Mouse (Mus musculus) hindbrain, embryonic 13.5 days (tissue): ENCODE measurements around the gene Olfr1410. TPM values are rescaled to one million over a fixed set of nuclear protein-coding genes. Genes with fewer than 3 reads are reported as not detected.

Experiments
- ATAC-seq: fragments of 200-750 bp; cut with Nextera tagmentation; 2 replicates; pipeline ENCODE4 v1.8.0; 2017; ENCODE audit warnings: moderate TSS enrichment; ENCODE audit not compliant: low FRiP score
- H3K27ac ChIP-seq: fragments of 300-500 bp; sonication (generic); 2 replicates; pipeline ENCODE4 v1.5.1; 2015; ENCODE audit warnings: inconsistent platforms, mild to moderate bottlenecking, moderate library complexity
- H3K27me3 ChIP-seq: fragments of 300-500 bp; sonication (generic); 2 replicates; pipeline ENCODE4 v1.6.1; 2015; ENCODE audit warnings: mild to moderate bottlenecking, inconsistent platforms
- H3K36me3 ChIP-seq: fragments of 300-500 bp; sonication (generic); 2 replicates; pipeline ENCODE4 v1.6.1; 2015; ENCODE audit warnings: mild to moderate bottlenecking, inconsistent platforms
- H3K4me1 ChIP-seq: fragments of 300-500 bp; sonication (generic); replicated peaks from 2 replicates; pipeline ENCODE4 v1.6.1; 2015; ENCODE audit warnings: inconsistent platforms
- H3K4me2 ChIP-seq: fragments of 300-500 bp; sonication (generic); 2 replicates; pipeline ENCODE4 v1.6.1; 2015; ENCODE audit warnings: inconsistent platforms, mild to moderate bottlenecking, moderate library complexity
- H3K4me3 ChIP-seq: fragments of 300-500 bp; sonication (generic); 2 replicates; pipeline ENCODE4 v1.5.1; 2015; ENCODE audit warnings: mild to moderate bottlenecking, inconsistent platforms
- H3K9ac ChIP-seq: fragments of 300-500 bp; sonication (generic); 2 replicates; pipeline ENCODE4 v1.6.1; 2015; ENCODE audit warnings: mild to moderate bottlenecking, inconsistent platforms
- H3K9me3 ChIP-seq: fragments of 300-500 bp; sonication (generic); 2 replicates; pipeline ENCODE4 v1.6.1; 2016; ENCODE audit warnings: inconsistent platforms
- WGBS: fragments of 180-500 bp; shearing (Covaris S2); methylation state at CpG from one replicate; pipeline ENCODE4 v1.1.7; 2015; 5-methylcytosine and 5-hydroxymethylcytosine counted together
- polyA plus RNA-seq: library from polyadenylated mRNA; unstranded; fragments of >200 nt; fragmentation: Nextera tagmentation; extraction: Ambion mirVana; gene quantifications from 2 replicates; pipeline ENCODE4 v1.2.1, GENCODE M21; 2015

Olfr1410 gene
- not detected in 2 replicates for polyA plus RNA-seq

DNA sequence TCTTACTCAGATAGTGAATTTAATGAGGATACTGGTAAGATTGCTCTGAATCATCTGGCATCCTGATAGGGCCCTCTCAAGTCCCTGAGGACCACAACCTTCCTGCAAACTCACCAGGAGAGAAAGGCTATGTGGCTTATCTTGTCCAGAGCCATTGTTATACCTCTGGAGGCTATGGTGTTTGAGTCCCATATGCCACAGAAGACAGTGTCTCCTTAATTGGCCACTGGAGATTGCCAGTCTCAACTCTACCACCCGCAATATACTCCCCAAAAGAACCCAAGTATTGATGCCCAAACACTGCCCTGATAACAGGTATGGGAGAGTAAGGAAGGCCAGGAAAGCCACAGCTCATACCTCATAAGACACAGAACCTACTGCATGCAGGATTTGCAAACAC lies at the start of gene Olfr1410:
Olfr1410 (plus strand) TSS at position 301 of the 400 bp plus-strand sequence.
- Histone ChIP-seq H3K4me1 (no peaks in the 10 kb centered on the region), H3K4me3 (no peak within 1 kb of the TSS), H3K27ac (no peak within 1 kb of the TSS), H3K27me3 (no peaks in the 10 kb centered on the region), H3K9me3 (no peaks in the 10 kb centered on the region), H3K9ac (no peak within 1 kb of the TSS), H3K36me3 (no peaks in the 10 kb centered on the region), H3K4me2 (no peak within 1 kb of the TSS)
- ATAC-seq, result no peak
- 95% methylated on average over 1 of the region's 1 CpGs for WGBS

DNA sequence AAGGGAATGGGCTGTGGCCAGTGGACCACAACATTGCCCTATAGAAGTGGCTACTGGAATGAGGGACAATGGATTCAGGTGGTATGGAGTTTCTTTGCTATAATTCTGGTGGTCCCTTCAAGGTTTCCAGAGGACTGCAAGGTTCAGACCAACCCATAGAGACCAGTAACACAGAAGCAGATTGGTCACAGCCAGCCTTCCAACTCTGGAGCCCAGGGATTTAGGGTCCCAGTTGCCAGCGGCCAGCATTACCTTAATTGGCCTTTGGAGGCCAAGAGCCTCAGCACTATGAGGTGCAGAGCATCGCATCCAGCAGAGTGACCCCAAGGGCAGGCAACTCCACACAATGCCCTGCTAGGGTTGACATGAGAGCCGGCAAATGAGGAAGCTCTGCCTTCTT lies 34.6 kb upstream of the Olfr1410 start, which contains the start of gene Olfr1413:
Olfr1413 (plus strand) TSS at position 301 of the 400 bp plus-strand sequence.
- ATAC-seq, result no peak
- 82% methylated on average over 3 of the region's 3 CpGs for WGBS
- H3K9me3 ChIP-seq, result no peaks in the 10 kb centered on the region
- no peak within 1 kb of the TSS for H3K9ac ChIP-seq
- H3K36me3 ChIP-seq, result no peaks in the 10 kb centered on the region
- H3K4me2 ChIP-seq, result no peak within 1 kb of the TSS
- no peak within 1 kb of the TSS for H3K27ac ChIP-seq
- H3K4me3 ChIP-seq, result no peak within 1 kb of the TSS
- no peaks in the 10 kb centered on the region for H3K4me1 ChIP-seq
- H3K27me3 ChIP-seq, result no peaks in the 10 kb centered on the region

DNA sequence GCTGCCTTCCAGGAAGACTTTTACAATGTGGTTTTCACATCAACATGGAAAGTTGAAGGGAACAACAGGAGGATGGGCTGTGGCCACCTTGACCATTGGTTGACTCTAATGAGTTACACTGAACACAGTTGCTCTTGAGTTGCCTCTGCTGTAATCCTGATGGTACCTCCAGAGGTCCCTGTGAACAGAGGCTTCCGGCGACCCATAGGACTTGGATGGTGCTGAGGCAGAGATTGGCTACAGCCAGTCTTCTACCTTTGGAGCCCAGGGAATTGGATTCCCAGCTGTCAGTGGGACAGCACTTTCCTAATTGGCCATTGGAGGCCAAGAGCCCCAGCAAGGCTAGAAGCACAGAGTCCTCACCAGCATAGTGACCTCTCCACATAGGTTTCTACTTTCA lies 20.1 kb upstream of the Olfr1410 start, which contains the start of gene Olfr1412:
Olfr1412 (plus strand) TSS at position 301 of the 400 bp plus-strand sequence.
- Histone ChIP-seq H3K9me3 (no peaks in the 10 kb centered on the region), H3K27me3 (no peaks in the 10 kb centered on the region)
- WGBS, result 91% methylated on average over 2 of the region's 2 CpGs

DNA sequence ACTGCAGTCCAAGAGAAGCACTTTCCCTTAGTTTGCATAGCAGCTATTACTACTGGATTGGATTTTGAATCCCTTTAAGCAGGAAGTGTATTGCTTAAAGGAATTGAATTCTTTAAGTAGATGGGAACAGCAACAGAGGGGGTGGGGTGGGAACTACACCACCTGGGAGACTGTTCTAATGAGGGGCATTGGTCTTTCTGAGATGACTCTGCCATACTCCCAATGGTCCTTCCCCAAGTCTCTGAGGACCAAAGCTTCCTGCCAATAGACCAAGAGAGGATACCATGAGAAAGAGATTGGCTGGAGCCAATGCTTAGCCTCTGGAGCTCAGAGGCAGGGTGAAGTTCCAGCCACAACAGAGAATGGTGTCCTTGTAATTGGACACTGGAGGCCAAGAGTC lies 11.5 kb upstream of the Olfr1410 start, which contains the start of gene Olfr1411:
Olfr1411 (plus strand) TSS at position 301 of the 400 bp plus-strand sequence.
- Histone ChIP-seq H3K9me3 (no peaks in the 10 kb centered on the region), H3K36me3 (no peaks in the 10 kb centered on the region), H3K9ac (no peak within 1 kb of the TSS), H3K4me2 (no peak within 1 kb of the TSS), H3K4me1 (no peaks in the 10 kb centered on the region), H3K27me3 (no peaks in the 10 kb centered on the region), H3K4me3 (no peak within 1 kb of the TSS), H3K27ac (no peak within 1 kb of the TSS)
- no peak for ATAC-seq

More for the DNA sequence above, 20.1 kb upstream of the Olfr1410 start, which contains the start of gene Olfr1412:
- H3K4me3 ChIP-seq, result no peak within 1 kb of the TSS
- no peak within 1 kb of the TSS for H3K4me2 ChIP-seq
- no peaks in the 10 kb centered on the region for H3K36me3 ChIP-seq
- no peaks in the 10 kb centered on the region for H3K4me1 ChIP-seq
- no peak within 1 kb of the TSS for H3K9ac ChIP-seq
- H3K27ac ChIP-seq, result no peak within 1 kb of the TSS
- no peak for ATAC-seq

DNA sequence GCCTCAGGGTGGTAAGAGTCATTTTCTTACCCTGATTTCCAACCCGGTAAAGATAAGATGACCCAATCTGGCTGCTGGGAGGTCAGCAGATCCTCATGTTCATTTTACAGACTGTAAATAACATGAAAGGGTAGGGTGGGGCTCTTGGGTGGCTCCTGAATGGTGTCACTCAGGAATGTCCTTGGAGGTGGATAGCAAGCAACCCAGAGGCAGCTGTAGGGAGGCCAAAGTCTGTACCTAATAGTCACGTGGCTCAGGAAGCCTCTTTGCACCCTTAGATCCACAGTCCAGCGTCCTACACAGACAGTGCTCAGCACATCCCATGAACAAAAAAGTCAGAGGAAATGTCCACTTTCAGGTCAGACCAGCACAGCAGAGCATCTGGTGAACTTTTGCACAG lies 9.6 kb upstream of the Olfr1410 start:
- H3K36me3 ChIP-seq, result no peaks in the 10 kb centered on the region
- H3K4me2 ChIP-seq, result no peak overlapping the region
- H3K4me1 ChIP-seq, result no peaks in the 10 kb centered on the region
- whole genome bisulfite sequencing, result 88% methylated on average over 3 of the region's 3 CpGs
- H3K9ac ChIP-seq, result no peak overlapping the region
- H3K4me3 ChIP-seq, result no peak overlapping the region
- ATAC-seq, result no peak
- no peaks in the 10 kb centered on the region for H3K27me3 ChIP-seq
- no peaks in the 10 kb centered on the region for H3K9me3 ChIP-seq
- H3K27ac ChIP-seq, result no peak overlapping the region

DNA sequence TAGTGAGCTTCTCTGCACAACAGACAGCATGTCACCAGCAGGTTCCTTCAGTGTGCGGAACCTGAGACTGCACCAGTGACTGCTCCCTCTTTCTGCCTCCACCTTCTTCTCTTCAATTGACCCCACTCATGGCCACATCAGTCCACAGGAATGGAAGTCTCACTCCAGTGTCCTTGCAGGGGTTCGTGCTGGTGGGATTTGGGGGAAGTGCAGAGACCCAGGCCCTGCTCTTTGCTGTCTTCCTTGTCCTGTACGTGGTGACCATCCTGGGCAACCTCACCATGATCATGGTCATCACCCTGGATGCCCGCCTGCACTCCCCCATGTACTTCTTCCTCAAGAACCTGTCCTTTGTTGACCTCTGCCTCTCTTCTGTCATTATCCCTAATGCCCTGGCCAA lies 2.1 kb downstream of the Olfr1410 start:
- H3K9me3 ChIP-seq, result no peaks in the 10 kb centered on the region
- no peak overlapping the region for H3K4me2 ChIP-seq
- ATAC-seq, result no peak
- H3K27me3 ChIP-seq, result peaks cover 10% of the 10 kb centered on the region; the same call in 1 of the 2 replicates
- H3K36me3 ChIP-seq, result no peaks in the 10 kb centered on the region
- no peak overlapping the region for H3K4me3 ChIP-seq
- H3K4me1 ChIP-seq, result no peaks in the 10 kb centered on the region
- WGBS, result 78% methylated on average over 4 of the region's 4 CpGs
- H3K27ac ChIP-seq, result no peak overlapping the region
- no peak overlapping the region for H3K9ac ChIP-seq

DNA sequence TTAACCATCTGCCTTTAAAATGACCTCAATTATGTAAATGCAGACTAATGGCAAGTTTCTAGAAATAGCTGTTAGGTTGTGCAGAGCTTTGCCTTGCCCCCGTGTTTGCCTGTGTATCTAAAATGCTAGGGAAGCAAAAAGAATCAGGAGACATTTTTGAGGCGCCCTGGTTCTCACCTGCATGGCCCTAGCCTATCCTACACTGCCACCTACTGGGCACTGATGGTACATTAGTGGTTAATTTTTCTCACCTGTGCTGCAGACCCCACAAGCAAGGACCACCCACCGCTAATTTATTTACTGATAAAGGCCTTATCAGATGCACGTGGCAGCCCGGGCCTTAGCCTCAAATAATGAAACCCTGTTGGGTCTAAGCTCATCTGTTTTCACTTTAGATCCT lies 5.4 kb downstream of the Olfr1410 start:
- 11% methylated on average over 5 of the region's 5 CpGs for WGBS
- ATAC-seq, result no peak
- Histone ChIP-seq H3K9ac (no peak overlapping the region), H3K27ac (no peak overlapping the region), H3K27me3 (peaks cover 10% of the 10 kb centered on the region; the same call in 1 of the 2 replicates), H3K4me3 (no peak overlapping the region), H3K4me2 (no peak overlapping the region), H3K4me1 (no peaks in the 10 kb centered on the region), H3K36me3 (no peaks in the 10 kb centered on the region), H3K9me3 (no peaks in the 10 kb centered on the region)

DNA sequence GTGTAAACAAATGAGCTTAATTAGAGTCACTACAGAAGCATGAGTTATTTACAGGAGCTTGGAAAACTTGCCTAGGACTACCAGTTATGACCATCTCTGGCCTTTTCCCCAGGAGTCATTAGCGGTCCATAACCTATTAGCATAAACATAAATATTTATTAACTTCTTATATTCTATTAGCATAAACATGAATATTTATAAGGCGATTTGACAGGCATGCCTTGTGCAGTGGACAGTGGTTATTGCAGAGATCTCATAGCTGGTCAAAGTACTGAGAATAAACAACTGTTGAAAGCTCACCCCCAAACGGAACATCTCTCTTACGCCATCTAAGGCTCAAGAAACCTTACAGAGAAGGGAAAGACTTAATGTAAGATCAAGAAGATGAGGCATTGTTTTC lies 7.6 kb downstream of the Olfr1410 start:
- H3K27me3 ChIP-seq, result peaks cover 14% of the 10 kb centered on the region; the same call in 1 of the 2 replicates
- H3K27ac ChIP-seq, result no peak overlapping the region
- H3K4me2 ChIP-seq, result no peak overlapping the region
- H3K36me3 ChIP-seq, result no peaks in the 10 kb centered on the region
- H3K9me3 ChIP-seq, result no peaks in the 10 kb centered on the region
- no peak overlapping the region for H3K9ac ChIP-seq
- no peaks in the 10 kb centered on the region for H3K4me1 ChIP-seq
- ATAC-seq, result no peak
- H3K4me3 ChIP-seq, result no peak overlapping the region
- WGBS, result 28% methylated on average over 4 of the region's 4 CpGs

DNA sequence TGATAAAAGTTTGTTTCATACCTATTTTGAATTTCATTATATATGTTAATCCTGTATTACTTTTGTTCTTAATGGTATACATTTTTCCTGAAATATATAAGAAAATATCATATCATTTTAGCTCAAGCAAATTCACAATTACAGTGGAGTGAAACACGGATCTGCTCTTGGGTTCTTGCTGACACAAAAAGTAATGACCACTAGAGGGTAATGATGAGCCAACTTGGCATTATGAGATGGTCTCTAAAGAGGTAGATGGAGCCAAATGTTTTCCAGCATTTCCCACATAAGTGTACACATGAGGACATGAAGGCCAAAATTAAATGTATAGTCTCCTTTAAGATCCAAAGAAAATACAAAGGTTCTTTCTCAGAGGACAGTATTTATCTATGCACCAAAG lies 8.9 kb downstream of the Olfr1410 start:
- no peak for ATAC-seq
- Histone ChIP-seq H3K9me3 (no peaks in the 10 kb centered on the region), H3K27me3 (peaks cover 17% of the 10 kb centered on the region; the same call in 1 of the 2 replicates), H3K27ac (no peak overlapping the region), H3K9ac (no peak overlapping the region), H3K4me2 (no peak overlapping the region), H3K4me3 (no peak overlapping the region), H3K36me3 (no peaks in the 10 kb centered on the region), H3K4me1 (no peaks in the 10 kb centered on the region)
- 19% methylated on average over 1 of the region's 1 CpGs for WGBS

DNA sequence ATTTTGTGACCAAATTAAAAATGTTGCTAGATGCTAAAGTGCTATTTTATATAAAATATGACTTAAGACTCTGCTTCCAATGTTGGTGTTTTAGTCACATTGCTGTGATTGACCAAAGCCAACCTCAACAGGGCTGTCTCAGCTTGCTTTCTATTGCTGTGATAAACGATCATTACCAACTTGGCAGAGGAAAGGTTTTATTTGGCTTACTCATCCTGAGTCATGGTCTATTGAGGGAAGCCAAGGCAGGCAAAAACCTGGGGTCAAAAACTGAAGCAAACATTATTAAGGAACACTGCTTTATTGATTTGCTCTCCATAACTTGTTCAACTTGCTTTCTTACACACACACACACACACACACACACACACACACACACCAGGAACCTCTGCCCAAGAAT lies 10.5 kb downstream of the Olfr1410 start:
- Histone ChIP-seq H3K4me1 (no peaks in the 10 kb centered on the region), H3K27me3 (peaks cover 21% of the 10 kb centered on the region; the same call in 1 of the 2 replicates), H3K27ac (no peak overlapping the region), H3K36me3 (no peaks in the 10 kb centered on the region), H3K9me3 (no peaks in the 10 kb centered on the region), H3K4me3 (no peak overlapping the region), H3K4me2 (no peak overlapping the region), H3K9ac (no peak overlapping the region)
- ATAC-seq, result no peak
- WGBS, result 94% methylated on average over 1 of the region's 1 CpGs

DNA sequence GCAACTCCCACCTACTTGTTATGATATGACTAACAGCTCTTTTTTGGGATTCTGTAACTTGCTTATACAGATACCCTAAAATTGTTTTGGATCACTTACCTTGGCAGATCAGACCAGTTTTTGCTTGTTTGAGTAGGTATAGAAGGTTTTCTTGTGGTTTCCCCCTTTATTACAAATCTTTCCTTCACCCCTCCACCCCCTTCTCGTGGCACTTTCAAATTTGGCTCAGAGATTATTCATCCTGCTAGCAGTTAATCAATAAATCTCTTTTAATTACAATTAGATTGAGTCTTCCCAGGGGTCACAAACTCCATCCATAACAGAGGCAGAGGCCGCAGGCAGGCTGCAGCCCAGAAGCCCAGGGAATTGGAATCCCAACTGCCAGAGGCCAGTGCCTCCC lies 11.9 kb downstream of the Olfr1410 start, which contains the start of gene Olfr12:
Olfr12 (plus strand) TSS at position 301 of the 400 bp plus-strand sequence.
- no peaks in the 10 kb centered on the region for H3K9me3 ChIP-seq
- H3K27me3 ChIP-seq, result peaks cover 10% of the 10 kb centered on the region; the same call in 1 of the 2 replicates
- 46% methylated on average over 2 of the region's 2 CpGs for WGBS
- no peak for ATAC-seq
- H3K9ac ChIP-seq, result no peak within 1 kb of the TSS
- no peaks in the 10 kb centered on the region for H3K36me3 ChIP-seq
- H3K27ac ChIP-seq, result no peak within 1 kb of the TSS
- H3K4me2 ChIP-seq, result no peak within 1 kb of the TSS
- no peak within 1 kb of the TSS for H3K4me3 ChIP-seq
- no peaks in the 10 kb centered on the region for H3K4me1 ChIP-seq

DNA sequence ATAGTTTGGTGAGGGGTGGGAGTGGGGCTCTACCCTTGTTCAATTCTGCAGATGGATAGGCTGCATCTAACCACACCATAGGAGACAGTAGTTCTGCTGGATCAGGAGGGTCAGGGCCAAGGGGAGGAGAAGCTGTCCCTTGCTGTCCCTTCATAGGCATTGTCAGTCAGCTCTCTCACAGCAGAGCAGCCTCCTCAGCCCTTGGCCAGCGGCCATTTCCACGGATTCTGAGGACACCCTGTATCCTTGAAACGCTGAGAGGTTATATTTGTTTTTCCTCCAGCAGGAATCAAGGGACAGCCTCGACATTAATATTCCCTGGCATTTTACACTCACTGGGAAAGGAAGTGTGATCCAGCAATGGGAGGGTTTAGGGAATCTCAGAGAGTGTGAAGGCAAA lies 12.8 kb downstream of the Olfr1410 start:
- no peak for ATAC-seq
- Histone ChIP-seq H3K4me2 (no peak overlapping the region), H3K27me3 (peaks cover 10% of the 10 kb centered on the region; the same call in 1 of the 2 replicates), H3K4me3 (no peak overlapping the region), H3K27ac (no peak overlapping the region), H3K36me3 (no peaks in the 10 kb centered on the region), H3K9me3 (no peaks in the 10 kb centered on the region), H3K9ac (no peak overlapping the region), H3K4me1 (no peaks in the 10 kb centered on the region)
- 73% methylated on average over 4 of the region's 4 CpGs for WGBS

DNA sequence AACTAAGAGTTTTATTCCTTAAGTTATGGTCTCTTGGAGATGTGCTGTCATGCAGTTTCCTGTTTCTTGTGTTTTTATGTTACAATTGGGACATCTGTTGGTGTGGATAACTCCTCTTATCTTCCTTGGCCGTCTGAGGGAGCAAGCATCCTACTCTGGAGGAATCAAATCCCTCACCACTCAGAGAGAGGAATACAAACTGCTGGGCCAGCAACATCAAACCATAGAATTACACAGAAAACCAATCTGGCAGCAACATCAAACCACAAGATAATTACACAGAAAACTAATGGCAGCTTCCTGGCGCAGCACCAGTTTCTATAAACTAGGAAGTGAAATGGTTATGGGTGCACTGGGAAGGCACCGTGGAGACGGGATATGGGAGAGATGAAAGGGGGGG lies 22.6 kb downstream of the Olfr1410 start:
- Histone ChIP-seq H3K9me3 (no peaks in the 10 kb centered on the region), H3K4me2 (no peak overlapping the region), H3K4me1 (no peaks in the 10 kb centered on the region), H3K27me3 (0 out of 2 replicates have a peak, but pooled peaks cover 4% of the 10 kb centered on the region), H3K4me3 (no peak overlapping the region), H3K36me3 (no peaks in the 10 kb centered on the region), H3K9ac (no peak overlapping the region), H3K27ac (no peak overlapping the region)
- 68% methylated on average over 4 of the region's 4 CpGs for WGBS
- ATAC-seq, result no peak
